Mouse (Mus musculus): Measurements from ENCODE around the gene Skida1. TPM values are rescaled to one million over a fixed set of nuclear protein-coding genes. Genes with fewer than 3 reads are reported as not detected.
A peak's percentile ranks its signal among the peaks of the same experiment; 100 is the strongest.

Skida1 gene
- polyA plus RNA-seq, 1 experiment from 2014 or later, result 0.15 TPM

DNA sequence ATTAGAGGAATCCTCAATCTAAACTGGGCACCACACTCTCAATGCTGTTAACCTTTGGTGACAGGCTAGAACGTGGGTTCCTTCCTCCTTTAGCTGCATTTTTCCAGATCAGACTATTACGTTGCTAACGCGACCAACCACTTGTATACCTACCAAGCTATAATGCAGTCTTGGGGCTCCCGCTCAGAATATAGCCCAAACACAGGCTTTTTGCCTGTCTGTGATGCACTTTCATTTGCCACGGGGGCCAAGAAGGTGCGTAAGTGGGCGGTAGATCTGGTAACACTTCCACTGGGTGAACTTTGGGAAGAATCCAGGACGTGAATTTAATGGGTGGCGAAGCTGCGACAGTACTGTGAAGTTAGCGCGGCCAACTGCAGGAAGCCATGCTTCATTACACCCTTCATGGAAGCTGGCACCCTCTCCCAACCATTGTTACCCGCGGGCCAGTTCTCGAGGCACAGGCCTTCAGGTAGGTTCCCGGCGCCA, 15.0 kb upstream of the Skida1 start:
- Histone ChIP-seq H3K27ac (ENCODE audit: low read depth) (peak overlapping the region; percentile 99), H3K9ac (replicated peaks) (peak overlapping the region; percentile 98), H3K36me3 (replicated peaks; ENCODE audit: insufficient read depth, low read length) (peaks cover 8% of the 10 kb centered on the region), H3K4me1 (ENCODE audit: insufficient read depth) (peaks cover 7% of the 10 kb centered on the region), H3K9me3 (ENCODE audit: low read length) (no peaks in the 10 kb centered on the region), H3K4me2 (ENCODE audit: low read depth, low read length) (peak overlapping the region; percentile 79), H3K4me3 (ENCODE audit: low read depth, low read length) (peak overlapping the region; percentile 76), H3K27me3 (ENCODE audit: insufficient read depth, low read length) (no peaks in the 10 kb centered on the region)
- peak; percentile 5; the same call in 1 of the 2 replicates for TF ChIP-seq CTCF (IDR thresholded peaks at IDR 0.05; ENCODE audit: low read depth)
- 0 out of 2 replicates have a peak, but pooled peaks have one; percentile 26 for TF ChIP-seq EP300 (IDR thresholded peaks at IDR 0.05; ENCODE audit: low read depth)
- WGBS (ENCODE audit: insufficient replicate concordance), result under 1% methylated on average over 18 of the region's 18 CpGs
- DNase-seq, result no peak
- ATAC-seq, result peak; percentile 43

DNA sequence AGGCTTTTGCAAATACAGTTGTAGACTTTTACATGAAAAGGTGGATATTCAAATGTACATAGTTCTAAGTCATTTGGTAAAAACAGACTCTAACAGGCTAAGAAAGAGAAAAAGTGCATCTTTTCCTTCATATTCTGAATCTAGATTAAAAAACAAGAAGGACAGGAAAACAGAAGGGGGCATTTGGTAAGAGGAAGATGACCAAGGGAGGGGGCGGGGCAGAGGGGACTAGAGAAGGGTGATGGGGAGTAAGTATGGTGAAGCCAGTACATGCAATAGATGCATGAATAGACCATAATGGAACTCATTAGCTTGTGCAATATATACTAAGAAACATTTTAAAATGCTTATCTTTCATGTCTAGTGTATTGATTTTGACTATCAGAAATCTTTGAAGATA, 11.5 kb upstream of the Skida1 start:
- TF ChIP-seq CTCF (IDR thresholded peaks at IDR 0.05; ENCODE audit: low read depth), result no peak
- no peak for TF ChIP-seq EP300 (IDR thresholded peaks at IDR 0.05; ENCODE audit: low read depth)
- peaks cover 8% of the 10 kb centered on the region; the same call in 1 of the 2 replicates for H3K4me1 ChIP-seq (ENCODE audit: insufficient read depth)
- no peak overlapping the region for H3K27ac ChIP-seq (ENCODE audit: low read depth)
- H3K9me3 ChIP-seq (ENCODE audit: low read length), result no peaks in the 10 kb centered on the region
- no peaks in the 10 kb centered on the region for H3K36me3 ChIP-seq (replicated peaks; ENCODE audit: insufficient read depth, low read length)
- no peak overlapping the region for H3K4me3 ChIP-seq (ENCODE audit: low read depth, low read length)
- no peaks in the 10 kb centered on the region for H3K27me3 ChIP-seq (ENCODE audit: insufficient read depth, low read length)
- H3K9ac ChIP-seq (replicated peaks), result no peak overlapping the region
- 73% methylated on average over 1 of the region's 1 CpGs for WGBS (ENCODE audit: insufficient replicate concordance)
- no peak for DNase-seq
- H3K4me2 ChIP-seq (ENCODE audit: low read depth, low read length), result no peak overlapping the region
- no peak for ATAC-seq

- no peak overlapping the region for H3K9ac ChIP-seq (replicated peaks)
- H3K9me3 ChIP-seq (ENCODE audit: low read length), result no peaks in the 10 kb centered on the region
- H3K27ac ChIP-seq (ENCODE audit: low read depth), result no peak overlapping the region
- no peak overlapping the region for H3K4me2 ChIP-seq (ENCODE audit: low read depth, low read length)
- 63% methylated on average over 1 of the region's 1 CpGs for WGBS (ENCODE audit: insufficient replicate concordance)
- ATAC-seq, result no peak
- no peak for DNase-seq
- peaks cover 12% of the 10 kb centered on the region; the same call in 1 of the 2 replicates for H3K4me1 ChIP-seq (ENCODE audit: insufficient read depth)
- no peaks in the 10 kb centered on the region for H3K36me3 ChIP-seq (replicated peaks; ENCODE audit: insufficient read depth, low read length)
- no peaks in the 10 kb centered on the region for H3K27me3 ChIP-seq (ENCODE audit: insufficient read depth, low read length)
- TF ChIP-seq EP300 (IDR thresholded peaks at IDR 0.05; ENCODE audit: low read depth), result no peak
- no peak for TF ChIP-seq CTCF (IDR thresholded peaks at IDR 0.05; ENCODE audit: low read depth)
- no peak overlapping the region for H3K4me3 ChIP-seq (ENCODE audit: low read depth, low read length)
Measured at GRCm38 (mm10) chr2:18059891-18060290, 11.0 kb upstream of the Skida1 start.

DNA sequence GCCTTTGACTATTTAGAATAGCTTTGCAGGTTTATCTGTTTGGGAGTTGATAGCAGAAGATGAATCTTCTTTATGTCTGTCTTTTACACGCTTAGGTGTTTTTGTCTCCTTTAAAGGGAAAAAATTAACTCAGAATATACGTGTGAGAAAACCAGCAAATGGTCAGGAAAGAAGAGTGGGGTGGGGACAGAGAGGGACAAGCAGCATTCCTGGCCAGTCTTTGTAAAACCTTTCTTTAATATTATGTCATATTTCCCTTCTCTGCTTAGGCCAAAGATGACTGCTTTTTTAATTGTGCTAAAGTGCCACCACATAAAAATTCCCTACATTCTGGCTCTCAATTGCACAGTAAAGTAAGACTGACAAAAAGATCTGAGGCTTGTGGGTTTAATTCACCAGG, 10.2 kb upstream of the Skida1 start:
- no peak overlapping the region for H3K27ac ChIP-seq (ENCODE audit: low read depth)
- H3K4me2 ChIP-seq (ENCODE audit: low read depth, low read length), result no peak overlapping the region
- TF ChIP-seq CTCF (IDR thresholded peaks at IDR 0.05; ENCODE audit: low read depth) (no peak), EP300 (IDR thresholded peaks at IDR 0.05; ENCODE audit: low read depth) (no peak)
- WGBS (ENCODE audit: insufficient replicate concordance), result 45% methylated on average over 2 of the region's 2 CpGs
- no peaks in the 10 kb centered on the region for H3K27me3 ChIP-seq (ENCODE audit: insufficient read depth, low read length)
- ATAC-seq (no peak), DNase-seq (no peak)
- peaks cover 12% of the 10 kb centered on the region; the same call in 1 of the 2 replicates for H3K4me1 ChIP-seq (ENCODE audit: insufficient read depth)
- no peaks in the 10 kb centered on the region for H3K9me3 ChIP-seq (ENCODE audit: low read length)
- H3K36me3 ChIP-seq (replicated peaks; ENCODE audit: insufficient read depth, low read length), result no peaks in the 10 kb centered on the region
- no peak overlapping the region for H3K9ac ChIP-seq (replicated peaks)
- H3K4me3 ChIP-seq (ENCODE audit: low read depth, low read length), result no peak overlapping the region

GRCm38 (mm10) chr2:18058146-18058708, 9.4 kb upstream of the Skida1 start:
- no peak for DNase-seq
- 30% methylated on average over 9 of the region's 9 CpGs for WGBS (ENCODE audit: insufficient replicate concordance)
- H3K9ac ChIP-seq (replicated peaks), result peak overlapping the region; percentile 91

GRCm38 (mm10) chr2:18057336-18058145, 8.7 kb upstream of the Skida1 start:
- WGBS (ENCODE audit: insufficient replicate concordance), result 1% methylated on average over 48 of the region's 48 CpGs
- Histone ChIP-seq H3K4me1 (ENCODE audit: insufficient read depth) (peaks cover 12% of the 10 kb centered on the region; the same call in 1 of the 2 replicates), H3K4me3 (ENCODE audit: low read depth, low read length) (peak overlapping the region; percentile 81), H3K27me3 (ENCODE audit: insufficient read depth, low read length) (no peaks in the 10 kb centered on the region), H3K9ac (replicated peaks) (peak overlapping the region; percentile 91), H3K36me3 (replicated peaks; ENCODE audit: insufficient read depth, low read length) (no peaks in the 10 kb centered on the region), H3K27ac (ENCODE audit: low read depth) (peak overlapping the region; percentile 100), H3K4me2 (ENCODE audit: low read depth, low read length) (peak overlapping the region; percentile 91), H3K9me3 (ENCODE audit: low read length) (no peaks in the 10 kb centered on the region)
- ATAC-seq (no peak), DNase-seq (peak; percentile 73)
- TF ChIP-seq EP300 (IDR thresholded peaks at IDR 0.05; ENCODE audit: low read depth) (no peak), CTCF (IDR thresholded peaks at IDR 0.05; ENCODE audit: low read depth) (no peak)

More at GRCm38 (mm10) chr2:18058146-18058708, 9.4 kb upstream of the Skida1 start:
- no peaks in the 10 kb centered on the region for H3K27me3 ChIP-seq (ENCODE audit: insufficient read depth, low read length)
- no peak for TF ChIP-seq EP300 (IDR thresholded peaks at IDR 0.05; ENCODE audit: low read depth)
- no peak for TF ChIP-seq CTCF (IDR thresholded peaks at IDR 0.05; ENCODE audit: low read depth)
- H3K4me1 ChIP-seq (ENCODE audit: insufficient read depth), result peaks cover 12% of the 10 kb centered on the region; the same call in 1 of the 2 replicates
- ATAC-seq, result no peak
- no peaks in the 10 kb centered on the region for H3K36me3 ChIP-seq (replicated peaks; ENCODE audit: insufficient read depth, low read length)
- H3K27ac ChIP-seq (ENCODE audit: low read depth), result peak overlapping the region; percentile 100
- peak overlapping the region; percentile 91 for H3K4me2 ChIP-seq (ENCODE audit: low read depth, low read length)
- H3K9me3 ChIP-seq (ENCODE audit: low read length), result no peaks in the 10 kb centered on the region
- H3K4me3 ChIP-seq (ENCODE audit: low read depth, low read length), result peak overlapping the region; percentile 81

All from liver, postnatal 0 days (tissue).